Mouse (Mus musculus): ENCODE measurements around the gene Sgms1.

GRCm38 (mm10) chr19:32279400-32279799 lies 110.1 kb downstream of the Sgms1 start:
- TF ChIP-seq POLR2A (IDR thresholded peaks at IDR 0.05; ENCODE audit: insufficient read length, low read depth) (no peak), TCF12 (IDR thresholded peaks at IDR 0.05; ENCODE audit: insufficient read depth, poor library complexity, severe bottlenecking) (no peak), MYOG (IDR thresholded peaks at IDR 0.05; ENCODE audit: control insufficient read depth in 1 of 3, insufficient read depth in 1 of 3, insufficient read length in 2 of 3, low read depth in 2 of 3) (no peak), MYOD1 (IDR thresholded peaks at IDR 0.05; ENCODE audit: control insufficient read depth in 1 of 3, insufficient read length in 2 of 3, low read depth in 2 of 3) (no peak), POLR2AphosphoS2 (IDR thresholded peaks at IDR 0.05; ENCODE audit: insufficient read length, low read depth) (no peak), CEBPB (IDR thresholded peaks at IDR 0.05; ENCODE audit: insufficient read depth, poor library complexity, severe bottlenecking) (no peak), TCF3 (IDR thresholded peaks at IDR 0.05; ENCODE audit: insufficient read length, low read depth) (no peak)

All from myocyte (in vitro differentiated cells).